Mouse (Mus musculus) neural tube, embryonic 15.5 days (tissue): ENCODE measurements around the gene Scamp2. TPM values are rescaled to one million over a fixed set of nuclear protein-coding genes. Genes with fewer than 3 reads are reported as not detected.

Experiments
- ATAC-seq: fragments of 200-750 bp; cut with Nextera tagmentation; 2 replicates; pipeline ENCODE4 v1.8.0; 2017; ENCODE audit warnings: mild to moderate bottlenecking, moderate TSS enrichment, moderate library complexity; ENCODE audit not compliant: low FRiP score
- H3K27ac ChIP-seq: fragments of 300-500 bp; sonication (generic); replicated peaks from 2 replicates; pipeline ENCODE4 v1.5.1; 2015; ENCODE audit warnings: mild to moderate bottlenecking, inconsistent platforms
- H3K27me3 ChIP-seq: fragments of 300-500 bp; sonication (generic); replicated peaks from 2 replicates; pipeline ENCODE4 v1.6.1; 2015; ENCODE audit warnings: inconsistent platforms
- H3K36me3 ChIP-seq: fragments of 300-500 bp; sonication (generic); 2 replicates; pipeline ENCODE4 v1.6.1; 2015; ENCODE audit warnings: inconsistent platforms
- H3K4me1 ChIP-seq: fragments of 300-500 bp; sonication (generic); 2 replicates; pipeline ENCODE4 v1.6.1; 2015; ENCODE audit warnings: inconsistent platforms
- H3K4me2 ChIP-seq: fragments of 300-500 bp; sonication (generic); 2 replicates; pipeline ENCODE4 v1.6.1; 2015; ENCODE audit warnings: inconsistent platforms, mild to moderate bottlenecking, moderate library complexity
- H3K4me3 ChIP-seq: fragments of 300-500 bp; sonication (generic); replicated peaks from 2 replicates; pipeline ENCODE4 v1.5.1; 2015; ENCODE audit warnings: mild to moderate bottlenecking, inconsistent platforms
- H3K9ac ChIP-seq: fragments of 300-500 bp; sonication (generic); replicated peaks from 2 replicates; pipeline ENCODE4 v1.6.1; 2015; ENCODE audit warnings: mild to moderate bottlenecking, inconsistent platforms
- H3K9me3 ChIP-seq: fragments of 300-500 bp; sonication (generic); replicated peaks from 2 replicates; pipeline ENCODE4 v1.6.1; 2016; ENCODE audit warnings: inconsistent platforms
- WGBS: fragments of 180-500 bp; shearing (Covaris S2); methylation state at CpG from one replicate; pipeline ENCODE4 v1.1.7; 2015; ENCODE audit warnings: mixed read lengths; 5-methylcytosine and 5-hydroxymethylcytosine counted together
- polyA plus RNA-seq: library from polyadenylated mRNA; unstranded; fragments of >200 nt; fragmentation: Nextera tagmentation; extraction: Ambion mirVana; gene quantifications from 2 replicates; pipeline ENCODE4 v1.2.1, GENCODE M21; 2015

Scamp2 gene
- polyA plus RNA-seq, 1 experiment from 2014 or later: 43.5 TPM

DNA sequence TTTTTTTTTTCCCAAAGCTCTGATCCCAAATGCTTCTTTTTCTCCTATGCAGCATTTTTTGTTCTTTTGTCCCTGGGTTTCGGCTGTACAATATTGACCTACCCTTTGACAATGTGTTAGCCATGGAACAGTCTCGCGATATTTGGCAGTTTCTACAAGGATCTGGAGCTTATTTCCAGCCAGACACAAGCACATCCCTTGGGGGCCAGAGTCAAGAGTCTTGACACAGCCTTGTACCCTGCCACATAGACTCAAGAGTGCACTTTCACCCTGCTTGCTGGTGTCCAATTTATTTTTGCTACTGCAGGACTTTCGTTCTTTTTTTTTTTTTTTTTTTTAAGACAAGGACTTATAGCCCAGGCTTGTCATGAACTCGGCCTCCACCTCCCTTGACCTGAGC, 24.4 kb upstream of the Scamp2 start:
- H3K27ac ChIP-seq: 0 out of 2 replicates have a peak overlapping the region, but pooled peaks have one; percentile 90
- no peak overlapping the region for H3K4me3 ChIP-seq
- no peaks in the 10 kb centered on the region for H3K9me3 ChIP-seq
- no peak for ATAC-seq
- H3K9ac ChIP-seq: no peak overlapping the region
- H3K27me3 ChIP-seq: no peaks in the 10 kb centered on the region
- peaks cover 56% of the 10 kb centered on the region for H3K36me3 ChIP-seq
- WGBS: 86% methylated on average over 5 of the region's 5 CpGs
- peaks cover 25% of the 10 kb centered on the region for H3K4me1 ChIP-seq
- peak overlapping the region; percentile 78 for H3K4me2 ChIP-seq

DNA sequence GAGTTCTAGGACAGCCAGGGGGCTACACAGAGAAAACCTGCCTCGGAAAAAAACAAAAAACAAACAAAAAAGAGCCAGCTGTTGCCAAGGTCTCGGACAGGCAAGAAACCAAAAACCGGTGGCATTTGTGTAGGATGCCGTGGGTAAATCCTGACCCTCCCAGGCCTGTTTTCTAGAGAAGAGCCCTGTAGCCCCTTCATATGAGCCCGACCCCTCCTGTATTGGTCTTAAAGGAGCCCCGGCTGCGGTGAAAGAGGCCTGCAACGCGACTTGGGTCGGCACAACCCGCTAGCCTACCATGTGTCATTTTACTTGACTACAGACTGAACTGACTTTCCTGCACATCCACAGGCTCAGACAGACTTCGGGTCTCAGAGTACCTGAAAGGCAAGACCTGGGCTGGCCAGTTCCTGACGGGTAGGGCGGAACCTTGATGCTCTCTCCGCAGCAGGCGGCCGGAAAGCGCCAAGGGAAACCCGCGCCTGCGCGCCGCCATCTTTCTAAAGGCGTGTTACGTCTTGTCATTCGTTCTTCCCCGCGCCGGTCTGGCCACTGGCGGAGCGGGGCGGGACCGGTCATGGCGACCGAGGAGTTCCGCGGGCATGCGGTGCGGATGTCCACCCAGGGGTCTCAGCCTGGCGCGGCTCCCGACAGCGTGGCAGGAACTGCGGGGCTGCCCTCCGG, 23.6 kb upstream of the Scamp2 start, which contains the start of gene Fam219b:
TSS of gene Fam219b (plus strand) at position 485 of the 684 bp plus-strand sequence.
- peak within 1 kb of the TSS; percentile 73 for H3K4me3 ChIP-seq
- 2% methylated on average over 45 of the region's 45 CpGs for WGBS
- H3K9me3 ChIP-seq: no peaks in the 10 kb centered on the region
- peak; percentile 91 for ATAC-seq
- peaks cover 28% of the 10 kb centered on the region for H3K4me1 ChIP-seq
- peak within 1 kb of the TSS; percentile 80 for H3K9ac ChIP-seq
- H3K36me3 ChIP-seq: peaks cover 52% of the 10 kb centered on the region
- H3K4me2 ChIP-seq: peak within 1 kb of the TSS; percentile 78
- H3K27me3 ChIP-seq: no peaks in the 10 kb centered on the region
- peak within 1 kb of the TSS; percentile 90 for H3K27ac ChIP-seq

DNA sequence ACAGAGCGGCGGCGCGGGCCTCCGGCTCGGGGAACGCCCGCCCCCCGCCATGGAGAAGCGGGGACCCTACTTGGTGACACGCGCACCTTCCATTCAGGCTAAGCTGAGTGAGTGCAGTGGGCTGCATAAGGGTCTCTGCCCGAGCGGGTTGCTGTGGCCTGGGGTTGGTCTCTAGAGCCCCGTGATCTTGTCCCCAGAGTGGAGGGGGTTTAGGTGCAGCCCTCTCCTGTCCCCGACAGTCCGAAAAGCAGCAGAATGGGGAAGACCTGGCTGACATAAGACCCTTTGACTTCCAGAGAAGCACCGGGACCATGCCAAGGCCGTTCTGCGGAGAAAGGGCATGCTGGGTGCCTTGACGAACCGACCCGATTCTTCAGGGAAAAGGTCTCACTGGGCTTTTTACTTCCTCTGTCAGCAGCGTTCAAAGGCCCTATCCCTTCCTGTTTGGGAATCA, 23.0 kb upstream of the Scamp2 start:
- peaks cover 52% of the 10 kb centered on the region for H3K36me3 ChIP-seq
- H3K9ac ChIP-seq: peak overlapping the region; percentile 80
- H3K27ac ChIP-seq: peak overlapping the region; percentile 90
- peak; percentile 69 for ATAC-seq
- H3K4me1 ChIP-seq: peaks cover 28% of the 10 kb centered on the region
- no peaks in the 10 kb centered on the region for H3K9me3 ChIP-seq
- H3K27me3 ChIP-seq: no peaks in the 10 kb centered on the region
- peak overlapping the region; percentile 78 for H3K4me2 ChIP-seq
- under 1% methylated on average over 24 of the region's 24 CpGs for WGBS
- peak overlapping the region; percentile 73 for H3K4me3 ChIP-seq

DNA sequence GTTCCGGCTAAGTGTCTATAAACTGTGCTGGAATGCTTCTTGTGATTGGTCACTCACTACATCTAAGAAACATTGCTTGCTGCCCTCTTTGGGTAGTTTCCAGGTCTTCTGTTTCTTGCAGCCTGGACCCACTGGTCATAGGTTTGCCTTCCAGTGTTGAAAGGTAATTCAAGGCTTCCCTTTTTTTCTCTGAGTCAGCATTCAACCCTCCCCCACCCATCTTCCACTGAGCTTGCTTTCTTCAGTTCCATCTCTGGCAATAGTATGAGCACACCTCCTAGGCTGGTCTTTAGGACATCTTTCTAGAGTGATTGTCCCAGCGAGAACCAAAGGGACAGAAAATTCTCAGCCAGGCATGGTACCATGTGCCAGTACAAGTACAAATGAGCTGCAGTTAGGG, 21.2 kb upstream of the Scamp2 start:
- Histone ChIP-seq H3K9me3 (no peaks in the 10 kb centered on the region), H3K4me3 (no peak overlapping the region), H3K27me3 (no peaks in the 10 kb centered on the region), H3K4me2 (no peak overlapping the region), H3K27ac (no peak overlapping the region), H3K9ac (0 out of 2 replicates have a peak overlapping the region, but pooled peaks have one; percentile 80), H3K36me3 (peaks cover 52% of the 10 kb centered on the region), H3K4me1 (peaks cover 28% of the 10 kb centered on the region)
- ATAC-seq: no peak
- 92% methylated on average over 2 of the region's 2 CpGs for WGBS

DNA sequence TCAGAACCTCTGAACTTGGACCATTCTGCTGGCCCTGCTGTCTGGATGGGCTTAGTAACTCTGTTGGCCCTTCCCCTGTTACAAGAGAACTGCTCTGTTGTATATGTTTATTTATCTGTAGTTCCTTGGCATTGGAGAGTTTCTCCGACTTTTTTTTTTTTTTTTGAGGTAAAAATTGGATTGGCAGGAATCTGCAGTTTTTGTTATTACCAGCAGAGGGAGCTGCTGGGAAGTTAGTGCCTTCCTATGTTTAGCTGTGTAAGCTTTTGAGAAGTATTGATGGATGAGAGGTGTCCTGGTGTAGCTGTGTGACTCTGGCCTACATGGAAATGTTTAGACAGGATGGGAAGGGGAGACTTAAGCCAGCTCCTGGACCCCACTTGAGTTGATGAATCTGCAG, 19.4 kb upstream of the Scamp2 start:
- Histone ChIP-seq H3K27ac (no peak overlapping the region), H3K4me1 (peaks cover 27% of the 10 kb centered on the region), H3K9ac (no peak overlapping the region), H3K27me3 (no peaks in the 10 kb centered on the region), H3K36me3 (peaks cover 65% of the 10 kb centered on the region), H3K4me2 (no peak overlapping the region), H3K4me3 (no peak overlapping the region), H3K9me3 (no peaks in the 10 kb centered on the region)
- no peak for ATAC-seq
- 8% methylated on average over 1 of the region's 1 CpGs for WGBS

DNA sequence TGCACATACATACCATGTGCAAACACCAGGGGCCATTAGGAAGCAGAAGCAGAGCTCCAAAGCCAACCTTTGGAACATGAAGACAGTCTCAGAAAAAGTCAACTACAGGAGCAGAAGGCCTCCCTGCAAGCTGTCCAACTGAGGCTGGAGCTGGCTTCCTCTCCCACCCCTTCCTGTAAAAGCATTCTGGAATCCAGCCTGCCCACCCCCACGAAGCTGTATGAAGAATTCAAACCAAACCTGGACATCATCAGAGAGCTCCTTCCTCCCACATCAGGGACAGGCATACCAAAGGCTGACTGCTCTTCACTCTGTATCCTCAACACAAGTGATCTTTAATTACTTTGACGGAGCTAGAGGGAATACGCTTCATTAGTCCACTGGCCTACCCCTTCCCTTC, 16.8 kb upstream of the Scamp2 start:
- ATAC-seq: no peak
- Histone ChIP-seq H3K9me3 (no peaks in the 10 kb centered on the region), H3K9ac (no peak overlapping the region), H3K27me3 (no peaks in the 10 kb centered on the region), H3K4me2 (no peak overlapping the region), H3K27ac (no peak overlapping the region), H3K36me3 (peaks cover 83% of the 10 kb centered on the region), H3K4me1 (peaks cover 17% of the 10 kb centered on the region), H3K4me3 (no peak overlapping the region)
- WGBS: 83% methylated on average over 3 of the region's 3 CpGs

DNA sequence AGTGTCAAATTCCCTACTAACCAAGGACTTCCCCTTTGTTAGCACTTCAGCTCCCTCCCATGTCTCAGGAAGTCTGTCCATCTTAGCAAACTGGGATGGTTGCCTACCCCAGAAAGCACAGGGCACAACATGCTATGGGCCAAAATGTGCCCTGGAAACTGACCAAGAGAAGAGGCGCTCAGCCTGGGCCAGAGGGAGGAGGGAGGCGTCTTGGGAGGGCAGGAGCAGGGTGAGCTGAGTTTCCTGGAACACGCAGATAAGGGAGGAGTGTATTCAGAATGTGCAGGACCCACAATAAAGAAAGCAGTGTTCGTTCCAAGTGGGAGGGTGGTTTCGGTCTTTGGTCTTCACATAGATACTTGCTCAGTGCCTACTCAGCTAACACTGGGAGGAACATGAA, 13.5 kb upstream of the Scamp2 start:
- WGBS: 80% methylated on average over 5 of the region's 5 CpGs
- Histone ChIP-seq H3K4me2 (no peak overlapping the region), H3K27ac (no peak overlapping the region), H3K9ac (no peak overlapping the region), H3K9me3 (no peaks in the 10 kb centered on the region), H3K36me3 (peaks cover 79% of the 10 kb centered on the region), H3K4me1 (peaks cover 22% of the 10 kb centered on the region), H3K27me3 (no peaks in the 10 kb centered on the region), H3K4me3 (no peak overlapping the region)
- no peak for ATAC-seq

DNA sequence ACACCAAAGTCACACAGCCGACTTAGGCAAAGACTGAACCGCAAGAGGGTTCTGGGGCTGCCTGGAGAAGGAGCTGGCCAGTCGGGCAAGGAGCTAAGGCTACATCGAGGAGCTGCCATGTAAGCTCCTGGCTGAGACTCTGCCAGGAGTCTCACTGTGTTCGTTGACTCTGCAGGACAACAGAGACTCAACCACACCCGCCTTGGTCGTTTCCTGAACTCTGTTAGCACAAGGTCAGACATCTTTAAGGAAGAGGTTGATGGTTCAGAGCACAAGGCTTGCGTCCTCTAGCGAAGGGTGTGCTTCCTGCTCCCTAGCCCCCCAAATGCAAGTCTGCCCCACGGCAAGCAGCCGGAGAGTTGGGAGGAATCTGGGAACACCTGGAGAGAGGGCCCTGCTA, 12.9 kb upstream of the Scamp2 start:
- no peak for ATAC-seq

DNA sequence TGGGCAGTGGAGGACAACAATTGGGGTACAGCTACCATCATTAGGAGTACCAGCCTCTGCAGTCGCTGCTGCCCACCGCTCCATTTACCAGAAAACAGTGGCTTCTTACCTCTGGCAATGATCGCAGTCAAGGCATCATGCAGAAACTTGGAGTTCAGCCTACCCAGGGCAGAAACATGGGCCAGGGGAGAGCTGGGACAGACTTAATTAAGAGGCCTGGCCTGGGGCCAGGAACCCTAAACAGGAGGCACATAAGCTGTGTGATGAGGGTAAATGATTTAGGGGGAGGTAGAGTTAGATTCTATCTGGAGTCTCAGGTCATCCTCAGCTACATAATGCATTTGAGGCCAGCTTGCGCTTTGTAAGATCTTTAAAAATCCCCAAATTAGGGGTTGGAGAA, 11.6 kb upstream of the Scamp2 start:
- Histone ChIP-seq H3K9ac (no peak overlapping the region), H3K36me3 (peaks cover 60% of the 10 kb centered on the region), H3K4me3 (no peak overlapping the region), H3K27ac (no peak overlapping the region), H3K9me3 (no peaks in the 10 kb centered on the region), H3K4me1 (peaks cover 27% of the 10 kb centered on the region), H3K4me2 (no peak overlapping the region), H3K27me3 (no peaks in the 10 kb centered on the region)
- ATAC-seq: no peak
- WGBS: 75% methylated on average over 4 of the region's 4 CpGs

More for the DNA sequence above, 12.9 kb upstream of the Scamp2 start:
- Histone ChIP-seq H3K4me3 (no peak overlapping the region), H3K4me1 (peaks cover 24% of the 10 kb centered on the region), H3K27me3 (no peaks in the 10 kb centered on the region), H3K9me3 (no peaks in the 10 kb centered on the region), H3K27ac (no peak overlapping the region), H3K4me2 (no peak overlapping the region), H3K36me3 (peaks cover 73% of the 10 kb centered on the region), H3K9ac (no peak overlapping the region)
- WGBS: 92% methylated on average over 11 of the region's 11 CpGs

DNA sequence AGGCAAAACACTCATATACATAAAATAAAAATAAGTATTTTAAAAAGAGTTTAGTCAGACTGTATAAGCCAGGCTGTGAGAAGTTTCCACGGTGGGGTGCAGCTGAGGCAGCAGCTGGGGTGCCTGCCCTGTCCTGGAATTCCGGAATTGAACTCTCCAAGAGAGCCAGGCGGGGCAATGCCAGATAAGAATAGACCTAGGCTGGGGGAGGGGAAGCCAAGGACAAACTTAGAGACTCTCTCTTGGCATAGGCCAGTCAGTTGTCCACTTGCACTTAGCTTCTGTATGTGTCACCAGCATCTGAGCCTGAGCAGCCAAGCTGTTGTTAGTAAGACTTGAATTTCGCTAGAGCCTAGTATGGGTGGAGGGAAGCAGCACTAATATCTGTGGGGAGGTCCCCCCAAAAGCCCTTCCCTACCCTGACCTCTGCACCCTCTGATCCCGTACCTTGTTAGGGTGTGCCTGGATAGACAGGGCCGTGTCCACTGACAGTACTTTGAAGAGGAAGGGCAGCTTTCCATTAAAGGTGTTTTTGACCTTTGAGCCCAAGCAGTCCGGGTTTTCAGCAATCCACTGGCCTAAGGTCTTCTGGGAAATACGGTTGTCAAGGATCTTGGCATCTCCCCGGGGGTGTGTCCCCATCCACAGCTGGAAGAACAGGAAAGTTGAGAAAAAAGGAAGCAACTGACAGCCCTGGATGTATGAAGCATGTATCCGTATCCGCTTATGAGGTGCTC, 10.4 kb upstream of the Scamp2 start:
- H3K36me3 ChIP-seq: peaks cover 49% of the 10 kb centered on the region
- no peaks in the 10 kb centered on the region for H3K9me3 ChIP-seq
- H3K27me3 ChIP-seq: no peaks in the 10 kb centered on the region
- peaks cover 31% of the 10 kb centered on the region for H3K4me1 ChIP-seq
- H3K4me2 ChIP-seq: no peak overlapping the region
- no peak overlapping the region for H3K4me3 ChIP-seq
- ATAC-seq: no peak
- no peak overlapping the region for H3K27ac ChIP-seq
- WGBS: 90% methylated on average over 11 of the region's 11 CpGs
- H3K9ac ChIP-seq: no peak overlapping the region

DNA sequence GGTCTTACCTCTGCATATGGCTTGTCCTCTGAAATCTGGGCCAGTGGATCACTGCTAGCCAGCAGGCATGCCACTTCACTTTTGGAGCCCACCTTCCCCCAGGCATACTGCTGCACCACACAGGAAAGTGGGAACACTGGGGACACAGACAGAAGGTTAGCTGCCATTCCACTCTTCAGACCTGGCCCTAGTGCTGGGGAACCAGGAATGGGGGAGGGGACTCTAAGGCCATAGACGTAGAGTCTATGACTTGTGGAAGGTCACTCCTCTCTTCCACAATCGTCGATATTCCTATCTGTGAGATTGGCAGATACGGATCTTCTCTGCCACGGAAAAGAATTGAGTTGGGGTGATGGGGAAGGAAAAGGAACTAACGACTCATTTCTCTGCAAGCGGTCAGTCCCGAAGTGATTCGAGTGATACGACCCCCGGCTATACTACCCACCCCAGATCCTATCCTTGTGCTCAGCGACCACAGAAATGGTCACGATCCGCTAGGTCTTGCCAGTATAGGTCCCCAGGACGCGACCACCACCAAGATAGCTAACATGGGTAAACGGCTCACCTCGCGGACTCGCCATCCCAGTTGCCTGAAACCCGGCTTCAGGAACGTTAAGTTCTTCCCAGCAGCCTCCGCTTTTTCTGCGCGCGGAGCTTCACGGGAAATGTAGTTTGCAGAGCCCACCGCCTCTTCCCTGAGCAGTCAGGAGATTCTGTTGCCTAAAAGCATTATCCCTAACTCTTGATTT, 8.4 kb upstream of the Scamp2 start, which contains the start of gene Mpi:
TSS of gene Mpi (minus strand) at position 625 of the 749 bp plus-strand sequence.
- Histone ChIP-seq H3K9me3 (no peaks in the 10 kb centered on the region), H3K27me3 (no peaks in the 10 kb centered on the region), H3K27ac (no peak within 1 kb of the TSS), H3K4me1 (peaks cover 31% of the 10 kb centered on the region), H3K4me2 (peak within 1 kb of the TSS; percentile 73), H3K4me3 (peak within 1 kb of the TSS; percentile 57), H3K36me3 (peaks cover 34% of the 10 kb centered on the region), H3K9ac (peak within 1 kb of the TSS; percentile 49)
- 2% methylated on average over 28 of the region's 28 CpGs for WGBS
- peak; percentile 74 for ATAC-seq
